Mouse (Mus musculus) limb, embryonic 14.5 days (tissue): ENCODE data around the gene Ctsz. TPM values are rescaled to one million over a fixed set of nuclear protein-coding genes. Genes with fewer than 3 reads are reported as not detected.
A peak's percentile ranks its signal among the peaks of the same experiment; 100 is the strongest.

Source experiments
- ATAC-seq: fragments of 200-750 bp; cut with Nextera tagmentation; 2 replicates; pipeline ENCODE4 v1.8.0; 2017; ENCODE audit warnings: low read depth, moderate number of reproducible peaks, moderate TSS enrichment; ENCODE audit not compliant: low FRiP score
- DNase-seq: peaks from one replicate; pipeline ENCODE4 v3.0.0-alpha.2; 2015; ENCODE audit warnings: low spot score
- H3K27ac ChIP-seq: fragments of 300-500 bp; sonication (generic); replicated peaks from 2 replicates; pipeline ENCODE4 v1.5.1; 2014; ENCODE audit warnings: low read depth, mild to moderate bottlenecking, low read length, moderate library complexity, mixed read lengths
- H3K27me3 ChIP-seq: fragments of 300-500 bp; sonication (generic); 2 replicates; pipeline ENCODE4 v1.6.1; 2014; ENCODE audit warnings: low read length, mixed read lengths; ENCODE audit not compliant: control insufficient read depth, insufficient read depth
- H3K36me3 ChIP-seq: fragments of 300-500 bp; sonication (generic); 2 replicates; pipeline ENCODE4 v1.6.1; 2014; ENCODE audit warnings: mild to moderate bottlenecking, low read length, moderate library complexity, mixed read lengths; ENCODE audit not compliant: control insufficient read depth, insufficient read depth
- H3K4me1 ChIP-seq: fragments of 300-500 bp; sonication (generic); 2 replicates; pipeline ENCODE4 v1.6.1; 2014; ENCODE audit warnings: antibody characterized with exemption, low read length, mixed read lengths; ENCODE audit not compliant: control insufficient read depth, insufficient read depth
- H3K4me2 ChIP-seq: fragments of 300-500 bp; sonication (generic); replicated peaks from 2 replicates; pipeline ENCODE4 v1.6.1; 2014; ENCODE audit warnings: low read depth, mild to moderate bottlenecking, low read length, moderate library complexity; ENCODE audit not compliant: severe bottlenecking
- H3K4me3 ChIP-seq: fragments of 300-500 bp; sonication (generic); replicated peaks from 2 replicates; pipeline ENCODE4 v1.5.1; 2014; ENCODE audit warnings: low read length
- H3K9ac ChIP-seq: fragments of 300-500 bp; sonication (generic); 2 replicates; pipeline ENCODE4 v1.6.1; 2014; ENCODE audit warnings: mild to moderate bottlenecking, low read depth, low read length, moderate library complexity; ENCODE audit not compliant: severe bottlenecking
- H3K9me3 ChIP-seq: fragments of 300-500 bp; sonication (generic); 2 replicates; pipeline ENCODE4 v1.6.1; 2016; ENCODE audit warnings: low read length; ENCODE audit not compliant: control insufficient read depth
- POLR2A ChIP-seq: fragments of 200-500 bp; IDR thresholded peaks from 2 replicates; pipeline ENCODE4 v1.8.0; 2012; ENCODE audit warnings: inconsistent platforms, mild to moderate bottlenecking, moderate library complexity, borderline replicate concordance; ENCODE audit not compliant: insufficient read depth, insufficient read length; ENCODE audit errors: extremely low read depth
- WGBS: fragments of 180-500 bp; shearing (Covaris S2); extraction: QIAGEN DNeasy Blood & Tissue Kit; methylation state at CpG from one replicate; pipeline ENCODE4 v1.1.7; 2014; 5-methylcytosine and 5-hydroxymethylcytosine counted together
- polyA plus RNA-seq, 2 experiments: library from polyadenylated mRNA; depleted of rRNA in 1 of 2; stranded (reverse) in 1 of 2; unstranded in 1 of 2; fragments of >200 nt; fragmentation: Nextera tagmentation in 1 of 2; extraction: Ambion mirVana in 1 of 2; gene quantifications; 2 replicates each; pipeline versions ENCODE4 v1.2.1 to v1.2.3; 2012 to 2014

The Ctsz gene
- polyA plus RNA-seq, 2 experiments, result 201 to 221 TPM

- no peak overlapping the region for H3K9ac ChIP-seq
- no peaks in the 10 kb centered on the region for H3K36me3 ChIP-seq
- H3K4me3 ChIP-seq, result no peak overlapping the region
- peaks cover 9% of the 10 kb centered on the region for H3K4me1 ChIP-seq
- H3K4me2 ChIP-seq, result no peak overlapping the region
- ATAC-seq (no peak), DNase-seq (no peak)
- H3K27me3 ChIP-seq, result no peaks in the 10 kb centered on the region
- WGBS, result 78% methylated on average over 7 of the region's 7 CpGs
- no peaks in the 10 kb centered on the region for H3K9me3 ChIP-seq
- TF ChIP-seq POLR2A, result no peak
- no peak overlapping the region for H3K27ac ChIP-seq
These were observed 25.7 kb downstream of the Ctsz start for GRCm38 (mm10) chr2:174413127-174413526.

- H3K4me3 ChIP-seq, result no peak overlapping the region
- no peak for ATAC-seq
- no peak overlapping the region for H3K4me2 ChIP-seq
- no peaks in the 10 kb centered on the region for H3K4me1 ChIP-seq
- no peak overlapping the region for H3K9ac ChIP-seq
- no peaks in the 10 kb centered on the region for H3K27me3 ChIP-seq
- DNase-seq, result no peak
- WGBS, result 43% methylated on average over 2 of the region's 2 CpGs
- no peak for TF ChIP-seq POLR2A
- H3K27ac ChIP-seq, result no peak overlapping the region
- H3K36me3 ChIP-seq, result no peaks in the 10 kb centered on the region
- no peaks in the 10 kb centered on the region for H3K9me3 ChIP-seq
These were observed 28.6 kb downstream of the Ctsz start for GRCm38 (mm10) chr2:174410222-174410621.

GRCm38 (mm10) chr2:174400396-174400795 lies 38.4 kb downstream of the Ctsz start:
- DNase-seq (no peak), ATAC-seq (no peak)
- Histone ChIP-seq H3K9ac (no peak overlapping the region), H3K36me3 (no peaks in the 10 kb centered on the region), H3K4me2 (no peak overlapping the region), H3K27ac (no peak overlapping the region), H3K27me3 (no peaks in the 10 kb centered on the region), H3K9me3 (no peaks in the 10 kb centered on the region), H3K4me3 (no peak overlapping the region), H3K4me1 (no peaks in the 10 kb centered on the region)
- TF ChIP-seq POLR2A, result no peak
- 79% methylated on average over 4 of the region's 4 CpGs for WGBS

- no peak overlapping the region for H3K27ac ChIP-seq
- 86% methylated on average over 6 of the region's 6 CpGs for WGBS
- ATAC-seq (no peak), DNase-seq (no peak)
- H3K27me3 ChIP-seq, result no peaks in the 10 kb centered on the region
- H3K9me3 ChIP-seq, result no peaks in the 10 kb centered on the region
- no peak for TF ChIP-seq POLR2A
- H3K4me2 ChIP-seq, result no peak overlapping the region
- no peak overlapping the region for H3K4me3 ChIP-seq
- no peak overlapping the region for H3K9ac ChIP-seq
- H3K4me1 ChIP-seq, result no peaks in the 10 kb centered on the region
- H3K36me3 ChIP-seq, result no peaks in the 10 kb centered on the region
These were observed 41.0 kb downstream of the Ctsz start for GRCm38 (mm10) chr2:174397881-174398280.

GRCm38 (mm10) chr2:174397065-174397464 lies 41.8 kb downstream of the Ctsz start:
- ATAC-seq (0 out of 2 replicates have a peak, but pooled peaks have one; percentile 51), DNase-seq (no peak)
- H3K27ac ChIP-seq, result no peak overlapping the region
- no peaks in the 10 kb centered on the region for H3K4me1 ChIP-seq
- no peak overlapping the region for H3K4me3 ChIP-seq
- no peaks in the 10 kb centered on the region for H3K27me3 ChIP-seq
- H3K36me3 ChIP-seq, result no peaks in the 10 kb centered on the region
- no peak overlapping the region for H3K9ac ChIP-seq
- no peak overlapping the region for H3K4me2 ChIP-seq
- no peak for TF ChIP-seq POLR2A
- no peaks in the 10 kb centered on the region for H3K9me3 ChIP-seq
- 90% methylated on average over 1 of the region's 1 CpGs for WGBS

GRCm38 (mm10) chr2:174396643-174397042 lies 42.2 kb downstream of the Ctsz start:
- WGBS, result 69% methylated on average over 10 of the region's 10 CpGs

More at GRCm38 (mm10) chr2:174396643-174397042, 42.2 kb downstream of the Ctsz start:
- H3K27me3 ChIP-seq, result no peaks in the 10 kb centered on the region
- no peak overlapping the region for H3K27ac ChIP-seq
- no peak overlapping the region for H3K4me2 ChIP-seq
- no peaks in the 10 kb centered on the region for H3K36me3 ChIP-seq
- H3K4me3 ChIP-seq, result no peak overlapping the region
- peak; percentile 9 for DNase-seq
- peak; percentile 79 for ATAC-seq
- H3K9me3 ChIP-seq, result no peaks in the 10 kb centered on the region
- no peaks in the 10 kb centered on the region for H3K4me1 ChIP-seq
- H3K9ac ChIP-seq, result no peak overlapping the region
- no peak for TF ChIP-seq POLR2A
